Mouse (Mus musculus): ENCODE measurements at regions not wholly inside any gene's neighbourhood (a gene's known extent, or its start where the extent isn't known, plus 50 kb on each side); places are given as distances from the start of the nearest gene placed in this dataset.

GRCm38 (mm10) chr19:27694478-27694877 is 264.9 kb upstream of the Pum3 start:
- peaks cover 4% of the 10 kb centered on the region; the same call in 1 of the 2 replicates for H3K9me3 ChIP-seq (ENCODE audit: control insufficient read depth, low read length)
- no peaks in the 10 kb centered on the region for H3K36me3 ChIP-seq (ENCODE audit: control insufficient read depth, insufficient read depth, low read length)
- WGBS: 57% methylated on average over 4 of the region's 4 CpGs
- no peak overlapping the region for H3K27ac ChIP-seq (replicated peaks; ENCODE audit: low read depth, low read length)
- no peak overlapping the region for H3K9ac ChIP-seq (replicated peaks; ENCODE audit: low read length)
- H3K4me3 ChIP-seq (replicated peaks; ENCODE audit: low read depth, low read length): no peak overlapping the region
- H3K4me2 ChIP-seq (ENCODE audit: low read length): no peak overlapping the region
- DNase-seq (peak; percentile 8), ATAC-seq (ENCODE audit: low FRiP score, low TSS enrichment) (no peak)
- H3K27me3 ChIP-seq (ENCODE audit: control insufficient read depth, insufficient read depth, low read length): no peaks in the 10 kb centered on the region
- no peaks in the 10 kb centered on the region for H3K4me1 ChIP-seq (ENCODE audit: control insufficient read depth, insufficient read depth, low read length)

DNA sequence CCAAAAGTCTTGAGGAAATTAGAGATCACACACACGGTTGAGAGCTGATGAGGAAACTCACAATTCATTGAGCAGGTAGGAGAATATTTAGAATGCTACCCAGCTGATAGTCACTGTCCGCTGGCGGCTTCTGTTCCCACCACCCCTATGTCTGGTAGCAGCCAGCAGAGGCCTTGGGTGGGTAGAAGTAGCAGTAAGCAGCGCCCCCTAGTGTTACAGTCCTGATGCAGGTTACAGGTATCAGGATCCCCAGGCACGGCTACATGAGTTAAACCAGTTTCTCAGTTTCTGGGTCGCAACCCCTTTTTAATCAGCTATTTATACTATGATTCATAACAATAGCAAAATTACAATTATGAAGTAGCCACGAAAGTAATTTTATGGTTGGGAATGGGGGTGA is 264.1 kb upstream of the Pum3 start:
- H3K36me3 ChIP-seq (ENCODE audit: control insufficient read depth, insufficient read depth, low read length): no peaks in the 10 kb centered on the region
- no peak for ATAC-seq (ENCODE audit: low FRiP score, low TSS enrichment)
- WGBS: 77% methylated on average over 7 of the region's 7 CpGs
- H3K9ac ChIP-seq (replicated peaks; ENCODE audit: low read length): no peak overlapping the region
- H3K27ac ChIP-seq (replicated peaks; ENCODE audit: low read depth, low read length): no peak overlapping the region
- H3K9me3 ChIP-seq (ENCODE audit: control insufficient read depth, low read length): peaks cover 4% of the 10 kb centered on the region; the same call in 1 of the 2 replicates
- H3K4me1 ChIP-seq (ENCODE audit: control insufficient read depth, insufficient read depth, low read length): no peaks in the 10 kb centered on the region
- no peak for DNase-seq
- H3K4me2 ChIP-seq (ENCODE audit: low read length): no peak overlapping the region
- no peaks in the 10 kb centered on the region for H3K27me3 ChIP-seq (ENCODE audit: control insufficient read depth, insufficient read depth, low read length)
- H3K4me3 ChIP-seq (replicated peaks; ENCODE audit: low read depth, low read length): no peak overlapping the region

GRCm38 (mm10) chr19:27692944-27693343 is 263.3 kb upstream of the Pum3 start:
- Histone ChIP-seq H3K27ac (replicated peaks; ENCODE audit: low read depth, low read length) (no peak overlapping the region), H3K27me3 (ENCODE audit: control insufficient read depth, insufficient read depth, low read length) (no peaks in the 10 kb centered on the region), H3K9ac (replicated peaks; ENCODE audit: low read length) (no peak overlapping the region), H3K4me2 (ENCODE audit: low read length) (no peak overlapping the region), H3K4me3 (replicated peaks; ENCODE audit: low read depth, low read length) (no peak overlapping the region), H3K36me3 (ENCODE audit: control insufficient read depth, insufficient read depth, low read length) (no peaks in the 10 kb centered on the region), H3K9me3 (ENCODE audit: control insufficient read depth, low read length) (peaks cover 4% of the 10 kb centered on the region; the same call in 1 of the 2 replicates), H3K4me1 (ENCODE audit: control insufficient read depth, insufficient read depth, low read length) (no peaks in the 10 kb centered on the region)
- 94% methylated on average over 6 of the region's 6 CpGs for WGBS
- no peak for ATAC-seq (ENCODE audit: low FRiP score, low TSS enrichment)
- no peak for DNase-seq

DNA sequence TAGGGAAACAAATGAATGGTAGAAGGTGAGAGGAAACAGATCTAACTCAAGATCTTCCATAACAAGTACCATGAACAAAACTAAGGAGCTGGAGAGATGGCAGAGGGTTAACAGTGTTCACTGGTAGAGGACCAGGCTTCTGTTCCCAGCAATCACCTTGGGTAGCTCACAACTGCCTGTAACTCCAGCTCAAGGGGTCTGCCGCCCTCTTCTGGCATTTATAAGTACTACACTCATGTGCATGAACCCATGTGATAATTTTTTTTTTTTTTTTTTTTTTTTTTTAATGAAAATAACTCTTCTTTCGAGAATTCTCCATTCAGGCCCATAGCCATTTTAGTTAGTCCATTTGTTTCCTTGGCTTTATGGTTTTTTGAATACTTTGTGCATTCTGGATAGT is 253.8 kb upstream of the Pum3 start:
- no peak for DNase-seq

DNA sequence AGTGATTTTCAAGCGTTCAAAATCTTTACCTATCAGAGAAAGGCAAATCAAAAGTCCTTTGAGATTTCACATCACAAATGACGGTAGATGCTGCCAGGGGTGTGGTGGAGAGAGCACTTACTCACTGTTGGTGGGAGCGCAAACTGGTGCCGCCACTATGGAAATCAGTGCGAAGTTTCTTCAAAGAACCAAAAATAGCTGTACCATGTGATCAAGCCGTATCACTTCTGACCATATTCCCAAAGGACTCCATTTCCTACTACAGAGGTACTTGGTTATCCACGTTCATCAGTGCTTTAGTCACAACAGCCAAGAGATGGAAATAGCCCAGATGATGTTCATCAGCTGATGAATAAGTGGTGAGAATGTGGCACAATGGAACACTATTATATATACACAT is 249.8 kb upstream of the Pum3 start:
- no peak overlapping the region for H3K4me2 ChIP-seq (ENCODE audit: low read length)
- DNase-seq (no peak), ATAC-seq (ENCODE audit: low FRiP score, low TSS enrichment) (no peak)
- no peaks in the 10 kb centered on the region for H3K9me3 ChIP-seq (ENCODE audit: control insufficient read depth, low read length)
- WGBS: 81% methylated on average over 7 of the region's 7 CpGs
- no peaks in the 10 kb centered on the region for H3K36me3 ChIP-seq (ENCODE audit: control insufficient read depth, insufficient read depth, low read length)
- H3K9ac ChIP-seq (replicated peaks; ENCODE audit: low read length): no peak overlapping the region
- no peaks in the 10 kb centered on the region for H3K4me1 ChIP-seq (ENCODE audit: control insufficient read depth, insufficient read depth, low read length)
- no peak overlapping the region for H3K4me3 ChIP-seq (replicated peaks; ENCODE audit: low read depth, low read length)
- no peaks in the 10 kb centered on the region for H3K27me3 ChIP-seq (ENCODE audit: control insufficient read depth, insufficient read depth, low read length)
- no peak overlapping the region for H3K27ac ChIP-seq (replicated peaks; ENCODE audit: low read depth, low read length)

More for the DNA sequence above, 253.8 kb upstream of the Pum3 start:
- no peaks in the 10 kb centered on the region for H3K27me3 ChIP-seq (ENCODE audit: control insufficient read depth, insufficient read depth, low read length)
- no peak overlapping the region for H3K9ac ChIP-seq (replicated peaks; ENCODE audit: low read length)
- H3K27ac ChIP-seq (replicated peaks; ENCODE audit: low read depth, low read length): no peak overlapping the region
- H3K4me2 ChIP-seq (ENCODE audit: low read length): no peak overlapping the region
- no peak for ATAC-seq (ENCODE audit: low FRiP score, low TSS enrichment)
- H3K9me3 ChIP-seq (ENCODE audit: control insufficient read depth, low read length): no peaks in the 10 kb centered on the region
- H3K4me3 ChIP-seq (replicated peaks; ENCODE audit: low read depth, low read length): no peak overlapping the region
- H3K36me3 ChIP-seq (ENCODE audit: control insufficient read depth, insufficient read depth, low read length): no peaks in the 10 kb centered on the region
- 50% methylated on average over 2 of the region's 2 CpGs for WGBS
- H3K4me1 ChIP-seq (ENCODE audit: control insufficient read depth, insufficient read depth, low read length): no peaks in the 10 kb centered on the region

DNA sequence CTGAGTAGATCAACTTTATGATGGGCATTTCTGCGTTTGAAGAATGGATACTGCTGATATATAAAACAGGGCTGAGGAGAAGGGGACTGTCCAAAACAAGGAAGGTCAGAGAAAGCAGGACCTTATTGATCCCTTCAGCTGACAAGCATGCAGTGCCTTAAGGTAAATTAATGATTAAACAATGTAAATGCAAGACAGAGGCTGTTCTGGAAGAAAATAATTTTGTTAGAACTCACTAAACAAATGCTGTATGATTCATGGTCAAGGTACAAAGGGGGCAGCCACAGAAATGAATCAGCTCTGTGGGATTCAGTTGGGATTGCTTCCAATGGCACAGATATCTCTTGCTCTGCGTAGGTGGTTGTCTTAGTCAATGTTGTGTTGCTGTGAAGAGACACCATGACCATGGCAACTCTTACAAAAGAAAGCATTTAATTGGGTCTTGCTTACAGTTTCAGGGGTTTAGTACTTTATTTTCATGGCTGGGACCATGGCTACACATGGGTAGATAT is 243.1 kb upstream of the Pum3 start:
- no peak overlapping the region for H3K4me3 ChIP-seq (replicated peaks; ENCODE audit: low read depth, low read length)
- H3K4me2 ChIP-seq (ENCODE audit: low read length): no peak overlapping the region
- H3K9ac ChIP-seq (replicated peaks; ENCODE audit: low read length): no peak overlapping the region
- ATAC-seq (ENCODE audit: low FRiP score, low TSS enrichment) (no peak), DNase-seq (no peak)
- no peaks in the 10 kb centered on the region for H3K27me3 ChIP-seq (ENCODE audit: control insufficient read depth, insufficient read depth, low read length)
- WGBS: 83% methylated on average over 2 of the region's 2 CpGs
- H3K9me3 ChIP-seq (ENCODE audit: control insufficient read depth, low read length): no peaks in the 10 kb centered on the region
- H3K36me3 ChIP-seq (ENCODE audit: control insufficient read depth, insufficient read depth, low read length): no peaks in the 10 kb centered on the region
- H3K27ac ChIP-seq (replicated peaks; ENCODE audit: low read depth, low read length): no peak overlapping the region
- H3K4me1 ChIP-seq (ENCODE audit: control insufficient read depth, insufficient read depth, low read length): no peaks in the 10 kb centered on the region

- Histone ChIP-seq H3K36me3 (ENCODE audit: control insufficient read depth, insufficient read depth, low read length) (no peaks in the 10 kb centered on the region), H3K4me1 (ENCODE audit: control insufficient read depth, insufficient read depth, low read length) (no peaks in the 10 kb centered on the region), H3K4me3 (replicated peaks; ENCODE audit: low read depth, low read length) (no peak overlapping the region), H3K4me2 (ENCODE audit: low read length) (no peak overlapping the region), H3K27ac (replicated peaks; ENCODE audit: low read depth, low read length) (no peak overlapping the region), H3K27me3 (ENCODE audit: control insufficient read depth, insufficient read depth, low read length) (no peaks in the 10 kb centered on the region), H3K9me3 (ENCODE audit: control insufficient read depth, low read length) (no peaks in the 10 kb centered on the region), H3K9ac (replicated peaks; ENCODE audit: low read length) (no peak overlapping the region)
- 45% methylated on average over 2 of the region's 2 CpGs for WGBS
- no peak for DNase-seq
- ATAC-seq (ENCODE audit: low FRiP score, low TSS enrichment): no peak
Observed at GRCm38 (mm10) chr19:27663296-27663695, 233.7 kb upstream of the Pum3 start.

DNA sequence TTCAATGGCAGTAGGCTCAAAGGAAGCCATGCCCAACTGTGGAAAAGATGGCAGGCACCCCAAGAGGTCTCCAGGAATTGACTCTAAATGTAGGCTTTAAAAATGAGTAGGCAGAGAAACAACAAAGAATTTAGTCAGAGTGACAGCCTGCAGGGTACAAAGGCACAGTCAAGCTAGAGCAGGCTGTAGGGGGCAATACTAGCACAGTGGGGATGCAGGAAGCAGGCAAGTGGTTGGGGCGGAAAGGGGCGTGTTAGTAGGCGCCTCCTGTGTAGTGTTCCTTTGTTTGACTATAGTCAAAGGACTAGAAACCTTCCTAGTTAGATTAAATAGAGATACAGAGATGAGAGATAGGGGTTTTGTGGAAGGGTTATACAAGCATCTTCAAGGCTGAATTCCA is 211.4 kb upstream of the Pum3 start:
- Histone ChIP-seq H3K27ac (replicated peaks; ENCODE audit: low read depth, low read length) (no peak overlapping the region), H3K4me3 (replicated peaks; ENCODE audit: low read depth, low read length) (no peak overlapping the region), H3K4me2 (ENCODE audit: low read length) (no peak overlapping the region), H3K9me3 (ENCODE audit: control insufficient read depth, low read length) (no peaks in the 10 kb centered on the region), H3K36me3 (ENCODE audit: control insufficient read depth, insufficient read depth, low read length) (no peaks in the 10 kb centered on the region), H3K27me3 (ENCODE audit: control insufficient read depth, insufficient read depth, low read length) (no peaks in the 10 kb centered on the region), H3K4me1 (ENCODE audit: control insufficient read depth, insufficient read depth, low read length) (no peaks in the 10 kb centered on the region), H3K9ac (replicated peaks; ENCODE audit: low read length) (no peak overlapping the region)
- ATAC-seq (ENCODE audit: low FRiP score, low TSS enrichment) (no peak), DNase-seq (no peak)
- 25% methylated on average over 3 of the region's 3 CpGs for WGBS

GRCm38 (mm10) chr19:27633105-27633504 is 203.5 kb upstream of the Pum3 start:
- Histone ChIP-seq H3K27ac (replicated peaks; ENCODE audit: low read depth, low read length) (no peak overlapping the region), H3K4me2 (ENCODE audit: low read length) (no peak overlapping the region), H3K36me3 (ENCODE audit: control insufficient read depth, insufficient read depth, low read length) (no peaks in the 10 kb centered on the region), H3K4me3 (replicated peaks; ENCODE audit: low read depth, low read length) (no peak overlapping the region), H3K27me3 (ENCODE audit: control insufficient read depth, insufficient read depth, low read length) (no peaks in the 10 kb centered on the region), H3K9me3 (ENCODE audit: control insufficient read depth, low read length) (no peaks in the 10 kb centered on the region), H3K9ac (replicated peaks; ENCODE audit: low read length) (no peak overlapping the region), H3K4me1 (ENCODE audit: control insufficient read depth, insufficient read depth, low read length) (no peaks in the 10 kb centered on the region)
- DNase-seq (no peak), ATAC-seq (ENCODE audit: low FRiP score, low TSS enrichment) (no peak)
- WGBS: 82% methylated on average over 6 of the region's 6 CpGs
